Mouse (Mus musculus) bone marrow, adult 2 months (tissue): ENCODE results near the gene Rnf41.

ENCODE experiments used
- CTCF ChIP-seq: fragments of 200-500 bp; IDR thresholded peaks from 2 replicates; pipeline ENCODE4 v1.5.1; 2011; ENCODE audit warnings: low read length, control low read depth; ENCODE audit not compliant: control insufficient read depth, insufficient read depth
- POLR2A ChIP-seq: fragments of 200-500 bp; IDR thresholded peaks from 2 replicates; pipeline ENCODE4 v1.6.1; 2011; ENCODE audit warnings: low read depth, mild to moderate bottlenecking, control low read depth, low read length, borderline replicate concordance; ENCODE audit not compliant: control insufficient read depth

DNA sequence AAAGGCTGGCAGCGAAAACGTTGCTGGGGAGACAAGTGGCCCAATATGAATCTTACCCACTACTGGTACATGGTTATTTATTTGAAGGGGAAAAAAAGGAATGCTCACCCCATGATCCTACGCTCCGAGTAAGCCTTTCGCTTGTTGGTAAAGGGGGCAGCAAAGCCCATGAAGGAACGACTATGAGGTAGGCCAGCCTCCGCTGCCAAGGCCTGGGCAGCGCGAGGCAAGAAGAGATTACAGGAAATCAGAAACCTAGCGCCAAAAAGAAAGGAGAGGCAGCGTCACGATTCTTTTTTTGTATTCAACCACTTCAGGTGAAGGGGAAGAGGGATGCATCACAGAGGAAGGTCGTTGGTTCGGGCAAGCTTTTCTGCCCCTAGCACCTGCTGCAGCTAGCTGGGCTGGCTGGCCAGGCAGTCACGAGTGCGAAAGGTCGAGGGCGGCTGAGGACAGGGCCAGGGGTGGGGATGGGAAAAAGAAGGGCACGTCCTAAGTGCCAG lies 43.5 kb upstream of the Rnf41 start:
- TF ChIP-seq CTCF (no peak), POLR2A (no peak)
